Mouse (Mus musculus) ES-Bruce4 (cell line): ENCODE results near the gene Rpl36.

Experiments
- CTCF ChIP-seq: IDR thresholded peaks from one replicate; pipeline ENCODE4 v1.8.1; 2011; ENCODE audit warnings: low read depth, low read length
- EP300 ChIP-seq: IDR thresholded peaks from 2 replicates; pipeline ENCODE4 v1.6.1; 2011; ENCODE audit warnings: low read depth, low read length; ENCODE audit not compliant: insufficient read depth
- POLR2A ChIP-seq: IDR thresholded peaks from one replicate; pipeline ENCODE4 v1.8.1; 2011; ENCODE audit warnings: low read length; ENCODE audit not compliant: insufficient read depth

DNA sequence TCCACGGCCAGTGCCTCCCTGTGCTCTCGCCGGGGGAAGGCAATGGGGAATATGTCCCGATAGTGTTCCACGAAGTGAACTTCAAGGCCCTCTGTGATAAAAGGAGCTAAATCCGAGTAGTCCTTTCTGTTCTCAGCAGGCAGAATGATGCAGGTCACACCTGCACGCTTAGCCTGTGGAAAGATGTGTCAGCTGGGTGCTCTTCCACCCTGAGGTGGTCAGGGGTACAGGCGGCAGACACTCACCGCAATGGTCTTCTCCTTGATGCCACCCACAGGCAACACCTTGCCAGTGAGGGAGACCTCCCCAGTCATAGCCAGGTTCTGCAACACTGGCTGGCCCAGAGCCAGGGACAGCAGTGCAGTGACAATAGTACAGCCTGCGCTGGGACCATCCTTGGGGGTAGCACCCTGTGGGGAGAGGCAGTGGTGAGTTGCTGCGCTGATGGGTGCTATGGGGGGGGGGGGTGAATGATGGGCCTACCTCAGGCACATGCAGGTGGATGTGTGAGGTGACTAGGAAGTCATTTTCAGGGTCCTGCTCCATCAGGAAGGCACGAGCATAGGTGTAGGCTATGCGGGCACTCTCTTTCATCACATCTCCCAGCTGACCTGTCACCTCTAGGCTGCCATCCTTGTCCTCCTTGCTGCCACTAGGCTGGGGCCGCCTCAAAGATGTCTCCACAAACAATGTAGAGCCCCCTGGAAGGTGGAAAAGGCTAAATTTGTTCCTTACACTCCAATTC is 1.3 kb downstream of the Rpl36 start:
- TF ChIP-seq CTCF (no peak), EP300 (no peak), POLR2A (no peak)
